Mouse (Mus musculus) ES-E14 (cell line): ENCODE measurements at regions not wholly inside any gene's neighbourhood (a gene's known extent, or its start where the extent isn't known, plus 50 kb on each side); places are given as distances from the start of the nearest gene placed in this dataset.

Experiments used
- DNase-seq: peaks from one replicate; pipeline ENCODE4 v3.0.0-alpha.2; 2013; ENCODE audit warnings: low read depth, low spot score
- H3K27ac ChIP-seq: 2 replicates; pipeline ENCODE4 v1.5.1; 2012; ENCODE audit warnings: low read depth, mild to moderate bottlenecking, low read length, moderate library complexity, mixed read lengths; ENCODE audit not compliant: poor library complexity, insufficient read depth, severe bottlenecking
- H3K36me3 ChIP-seq: 2 replicates; pipeline ENCODE4 v1.6.1; 2012; ENCODE audit warnings: mild to moderate bottlenecking, low read length, moderate library complexity, mixed read lengths; ENCODE audit not compliant: control insufficient read depth, poor library complexity, insufficient read depth, severe bottlenecking
- H3K4me1 ChIP-seq, 2 experiments: fragments of 150-350 bp in 1 of 2; sonication (generic) in 1 of 2; 2 replicates each; pipeline ENCODE4 v1.6.1; 2012; ENCODE audit warnings: low read length in 2 of 2, mild to moderate bottlenecking in 1 of 2, mixed read lengths in 1 of 2; ENCODE audit not compliant: control insufficient read depth in 2 of 2, insufficient read depth in 2 of 2, poor library complexity in 1 of 2
- H3K4me3 ChIP-seq, 2 experiments: fragments of 150-350 bp in 1 of 2; sonication (generic) in 1 of 2; 2 replicates each; pipeline ENCODE4 v1.5.1; 2012; ENCODE audit warnings: low read length in 2 of 2, low read depth in 1 of 2, mild to moderate bottlenecking in 1 of 2, mixed read lengths in 1 of 2; ENCODE audit not compliant: insufficient read depth in 1 of 2, poor library complexity in 1 of 2, severe bottlenecking in 1 of 2
- H3K9ac ChIP-seq: 2 replicates; pipeline ENCODE4 v1.6.1; 2012; ENCODE audit warnings: low read depth, mild to moderate bottlenecking, low read length, mixed read lengths; ENCODE audit not compliant: poor library complexity, insufficient read depth, severe bottlenecking
- H3K9me3 ChIP-seq: fragments of 150-350 bp; sonication (generic); 2 replicates; pipeline ENCODE4 v1.6.1; 2012; ENCODE audit warnings: low read depth, mild to moderate bottlenecking, low read length; ENCODE audit not compliant: control insufficient read depth, insufficient read depth
- CHD2 ChIP-seq: IDR thresholded peaks from 2 replicates; pipeline ENCODE4 v1.6.1; 2014; ENCODE audit warnings: mild to moderate bottlenecking, low read depth, low read length, inconsistent platforms
- HCFC1 ChIP-seq: IDR thresholded peaks from 2 replicates; pipeline ENCODE4 v1.6.1; 2012; ENCODE audit warnings: low read length, inconsistent platforms, borderline replicate concordance; ENCODE audit not compliant: insufficient read depth
- MAFK ChIP-seq: IDR thresholded peaks from 2 replicates; pipeline ENCODE4 v1.6.1; 2014; ENCODE audit warnings: mild to moderate bottlenecking, low read depth, low read length, inconsistent platforms; ENCODE audit not compliant: insufficient read depth
- ZC3H11A ChIP-seq: IDR thresholded peaks from 2 replicates; pipeline ENCODE4 v1.6.1; 2012; ENCODE audit warnings: low read depth, mild to moderate bottlenecking, inconsistent platforms, low read length, borderline replicate concordance
- ZNF384 ChIP-seq: IDR thresholded peaks from 2 replicates; pipeline ENCODE4 v1.6.1; 2012; ENCODE audit warnings: low read depth, low read length, inconsistent platforms
- in situ Hi-C, 2 experiments: fragments of 600-800 bp; cut with MboI; formaldehyde crosslinking; loops; one replicate each; pipeline ENCODE4 v1.15.1; 2025; ENCODE audit warnings: low sequenced_read_pairs in 2 of 2, inconsistent platforms in 1 of 2; ENCODE audit not compliant: unreplicated experiment in 2 of 2

DNA sequence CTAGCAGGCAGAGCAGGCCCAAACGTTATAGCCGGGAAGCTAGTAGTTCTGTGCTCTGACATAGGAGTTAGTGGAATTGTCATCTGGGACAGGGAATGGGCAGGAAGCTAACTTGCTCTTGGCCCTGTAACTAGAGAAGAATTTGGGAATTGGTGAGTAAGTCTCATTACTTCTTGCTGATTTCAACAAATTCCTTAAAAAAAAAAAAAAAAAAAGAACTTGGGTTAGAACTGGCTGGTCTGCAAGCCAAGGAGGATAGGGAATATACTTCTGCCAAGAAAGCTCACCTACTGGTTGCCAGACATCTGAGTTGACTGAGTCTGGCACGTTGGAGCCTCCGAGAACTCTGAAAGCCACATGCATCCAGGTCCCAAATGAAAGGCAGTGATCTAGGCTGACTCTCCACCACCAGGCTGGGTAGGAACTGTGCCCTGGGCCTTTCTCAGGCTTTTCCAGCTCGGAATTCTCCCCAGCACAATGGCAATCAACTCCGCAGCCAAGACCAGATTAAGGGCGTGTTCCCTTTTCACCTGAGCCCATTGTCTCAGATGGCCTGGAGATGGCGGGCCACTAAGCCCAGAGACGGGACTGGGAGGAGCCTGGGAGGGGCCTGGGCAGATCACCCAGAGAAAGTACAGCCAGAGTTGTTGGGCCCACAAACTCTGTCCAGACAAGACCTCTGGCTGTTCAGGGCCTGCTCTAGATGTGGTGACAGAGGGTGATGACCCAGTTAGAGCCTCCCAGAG is 155.9 kb upstream of the Haao start:
- Histone ChIP-seq H3K27ac (peak overlapping the region; percentile 74), H3K36me3 (no peaks in the 10 kb centered on the region)

GRCm38 (mm10) chr17:84002939-84003338 is 155.2 kb upstream of the Haao start:
- in situ Hi-C loops, result no loop called here
- no peak overlapping the region for H3K27ac ChIP-seq
- H3K9me3 ChIP-seq, result no peaks in the 10 kb centered on the region
- TF ChIP-seq MAFK (no peak), CHD2 (no peak)
- peaks cover 13 to 26% of the 10 kb centered on the region in 2 experiments; a peak in 3 of 4 replicates for H3K4me1 ChIP-seq
- H3K9ac ChIP-seq, result no peak overlapping the region
- DNase-seq, result no peak
- H3K36me3 ChIP-seq, result no peaks in the 10 kb centered on the region
- H3K4me3 ChIP-seq, result no peak overlapping the region

More for the DNA sequence above, 155.9 kb upstream of the Haao start:
- H3K9ac ChIP-seq, result peak overlapping the region; percentile 44; the same call in 1 of the 2 replicates
- no peaks in the 10 kb centered on the region for H3K9me3 ChIP-seq
- peak; percentile 78 for DNase-seq
- TF ChIP-seq CHD2, result no peak
- TF ChIP-seq ZC3H11A, result no peak
- peak; percentile 58; the same call in 1 of the 2 replicates for TF ChIP-seq HCFC1
- TF ChIP-seq MAFK, result no peak
- TF ChIP-seq ZNF384, result peak; percentile 87
- in situ Hi-C loops, result no loop called here
- peaks cover 13 to 27% of the 10 kb centered on the region in 2 experiments; a peak in 3 of 4 replicates for H3K4me1 ChIP-seq
- no peak overlapping the region for H3K4me3 ChIP-seq

DNA sequence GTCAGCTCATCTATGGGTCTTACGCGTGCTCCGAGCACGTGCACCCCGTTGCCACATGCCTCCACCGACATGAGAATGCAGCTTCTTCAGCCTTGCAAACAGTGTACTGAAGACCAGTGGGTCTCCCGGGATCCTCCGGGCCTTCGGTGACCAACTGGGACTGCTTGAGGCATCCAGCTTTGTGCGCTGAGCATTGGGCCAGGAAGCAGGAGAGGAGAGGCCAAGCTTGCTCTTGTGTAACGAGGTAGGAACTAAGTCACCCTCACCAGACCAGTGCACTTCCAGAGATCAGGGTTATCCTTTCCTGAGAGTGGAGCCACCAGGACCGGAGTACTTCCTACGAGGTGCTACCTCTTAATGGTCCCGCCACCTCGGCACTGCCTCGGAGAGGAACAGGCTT is 154.6 kb upstream of the Haao start:
- in situ Hi-C loops, result no loop called here
- H3K4me3 ChIP-seq, result no peak overlapping the region
- no peak overlapping the region for H3K27ac ChIP-seq
- peaks cover 13 to 27% of the 10 kb centered on the region in 2 experiments; a peak in 3 of 4 replicates for H3K4me1 ChIP-seq
- TF ChIP-seq MAFK (no peak), HCFC1 (no peak), ZNF384 (no peak), CHD2 (no peak), ZC3H11A (no peak)
- H3K9me3 ChIP-seq, result no peaks in the 10 kb centered on the region
- DNase-seq, result no peak
- H3K36me3 ChIP-seq, result no peaks in the 10 kb centered on the region
- no peak overlapping the region for H3K9ac ChIP-seq

GRCm38 (mm10) chr17:84000115-84000514 is 152.4 kb upstream of the Haao start:
- in situ Hi-C loops, result no loop called here

More at GRCm38 (mm10) chr17:84000115-84000514, 152.4 kb upstream of the Haao start:
- H3K9me3 ChIP-seq, result no peaks in the 10 kb centered on the region
- peaks cover 13 to 22% of the 10 kb centered on the region in 2 experiments; a peak in 3 of 4 replicates for H3K4me1 ChIP-seq
- no peak overlapping the region for H3K9ac ChIP-seq
- no peak overlapping the region for H3K4me3 ChIP-seq
- TF ChIP-seq ZNF384 (no peak), ZC3H11A (no peak), CHD2 (no peak), MAFK (no peak), HCFC1 (no peak)
- H3K27ac ChIP-seq, result no peak overlapping the region
- H3K36me3 ChIP-seq, result no peaks in the 10 kb centered on the region
- DNase-seq, result no peak
